Mouse (Mus musculus): Measurements from ENCODE around the gene Rpl18. TPM values are rescaled to one million over a fixed set of nuclear protein-coding genes. Genes with fewer than 3 reads are reported as not detected.

Rpl18 gene
- total RNA-seq, 1 experiment: 3,487 TPM

DNA sequence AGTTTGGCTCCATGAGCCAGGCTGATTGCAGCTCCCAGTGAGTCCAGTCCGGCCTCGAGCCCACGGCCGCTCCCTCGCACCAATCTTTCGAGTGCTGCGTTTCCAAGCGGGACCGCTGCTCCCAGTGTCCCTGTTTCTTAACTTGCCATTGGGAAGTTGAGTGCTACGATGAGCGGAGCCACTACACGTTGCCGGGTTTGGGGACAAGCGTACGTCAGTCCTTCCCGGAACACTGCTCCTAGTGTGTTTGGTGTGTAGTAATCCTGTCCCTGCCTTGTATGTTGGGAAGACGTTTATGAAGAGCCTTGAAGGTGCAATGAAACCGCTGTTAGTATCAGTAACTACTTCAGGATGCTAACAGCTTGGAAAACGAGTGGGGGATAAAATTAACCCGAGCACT, 3.1 kb downstream of the Rpl18 start:
- no peak for DNase-seq (ENCODE audit: low read depth, low spot score)
- TF ChIP-seq ZC3H11A (IDR thresholded peaks at IDR 0.05; ENCODE audit: borderline replicate concordance, low read depth, low read length) (no peak), ZNF384 (IDR thresholded peaks at IDR 0.05; ENCODE audit: low read depth, low read length) (no peak), HCFC1 (IDR thresholded peaks at IDR 0.05; ENCODE audit: borderline replicate concordance, insufficient read depth, low read length) (no peak), MAFK (IDR thresholded peaks at IDR 0.05; ENCODE audit: insufficient read depth, low read depth, low read length) (no peak), CHD2 (IDR thresholded peaks at IDR 0.05; ENCODE audit: low read depth, low read length) (no peak)
- Histone ChIP-seq H3K36me3 (ENCODE audit: control insufficient read depth, insufficient read depth, low read length, poor library complexity, severe bottlenecking) (peaks cover 52% of the 10 kb centered on the region), H3K9me3 (ENCODE audit: control insufficient read depth, insufficient read depth, low read depth, low read length) (no peaks in the 10 kb centered on the region), H3K4me1 (ENCODE audit: control insufficient read depth in 2 of 2, insufficient read depth in 2 of 2, low read length in 2 of 2, poor library complexity in 1 of 2) (peaks cover 0 to 13% of the 10 kb centered on the region in 2 experiments; a peak in 1 of 4 replicates), H3K27ac (ENCODE audit: insufficient read depth, low read depth, low read length, poor library complexity, severe bottlenecking) (peak overlapping the region; percentile 81), H3K9ac (ENCODE audit: insufficient read depth, low read depth, low read length, poor library complexity, severe bottlenecking) (peak overlapping the region; percentile 98), H3K4me3 (ENCODE audit: insufficient read depth in 1 of 2, low read depth in 1 of 2, low read length in 2 of 2, poor library complexity in 1 of 2, severe bottlenecking in 1 of 2) (peak overlapping the region; percentile 88 to 93)
- in situ Hi-C loops (cut with MboI; ENCODE audit: low sequenced_read_pairs in 2 of 2, unreplicated experiment in 2 of 2): no loop called here

DNA sequence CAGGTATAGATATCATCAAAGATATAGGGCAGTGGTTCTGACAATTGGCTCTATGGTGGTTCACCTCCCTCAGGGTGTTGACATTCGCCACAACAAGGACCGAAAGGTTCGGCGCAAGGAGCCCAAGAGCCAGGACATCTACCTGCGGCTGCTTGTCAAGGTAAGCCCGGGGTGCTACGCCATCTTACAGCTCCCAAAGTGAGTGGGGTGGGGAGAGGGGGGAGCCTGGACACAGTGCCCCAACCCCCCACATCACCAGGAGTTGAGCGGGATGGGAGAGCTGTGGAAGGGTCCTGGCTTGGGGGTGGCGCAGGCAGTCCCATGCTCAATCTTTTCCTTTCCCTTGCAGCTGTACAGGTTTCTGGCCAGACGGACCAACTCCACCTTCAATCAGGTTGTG, 3.9 kb downstream of the Rpl18 start:
- in situ Hi-C loops (cut with MboI; ENCODE audit: low sequenced_read_pairs in 2 of 2, unreplicated experiment in 2 of 2): no loop called here
- H3K36me3 ChIP-seq (ENCODE audit: control insufficient read depth, insufficient read depth, low read length, poor library complexity, severe bottlenecking): peaks cover 55% of the 10 kb centered on the region
- H3K27ac ChIP-seq (ENCODE audit: insufficient read depth, low read depth, low read length, poor library complexity, severe bottlenecking): no peak overlapping the region
- peaks cover 0 to 11% of the 10 kb centered on the region in 2 experiments; a peak in 1 of 4 replicates for H3K4me1 ChIP-seq (ENCODE audit: control insufficient read depth in 2 of 2, insufficient read depth in 2 of 2, low read length in 2 of 2, poor library complexity in 1 of 2)
- no peak for TF ChIP-seq ZNF384 (IDR thresholded peaks at IDR 0.05; ENCODE audit: low read depth, low read length)
- no peak for TF ChIP-seq CHD2 (IDR thresholded peaks at IDR 0.05; ENCODE audit: low read depth, low read length)
- no peak for TF ChIP-seq HCFC1 (IDR thresholded peaks at IDR 0.05; ENCODE audit: borderline replicate concordance, insufficient read depth, low read length)
- TF ChIP-seq MAFK (IDR thresholded peaks at IDR 0.05; ENCODE audit: insufficient read depth, low read depth, low read length): no peak
- no peak for TF ChIP-seq ZC3H11A (IDR thresholded peaks at IDR 0.05; ENCODE audit: borderline replicate concordance, low read depth, low read length)
- no peak for DNase-seq (ENCODE audit: low read depth, low spot score)
- peak overlapping the region; percentile 98 for H3K9ac ChIP-seq (ENCODE audit: insufficient read depth, low read depth, low read length, poor library complexity, severe bottlenecking)
- no peaks in the 10 kb centered on the region for H3K9me3 ChIP-seq (ENCODE audit: control insufficient read depth, insufficient read depth, low read depth, low read length)
- H3K4me3 ChIP-seq (ENCODE audit: insufficient read depth in 1 of 2, low read depth in 1 of 2, low read length in 2 of 2, poor library complexity in 1 of 2, severe bottlenecking in 1 of 2): peak overlapping the region; percentile 88 to 93

DNA sequence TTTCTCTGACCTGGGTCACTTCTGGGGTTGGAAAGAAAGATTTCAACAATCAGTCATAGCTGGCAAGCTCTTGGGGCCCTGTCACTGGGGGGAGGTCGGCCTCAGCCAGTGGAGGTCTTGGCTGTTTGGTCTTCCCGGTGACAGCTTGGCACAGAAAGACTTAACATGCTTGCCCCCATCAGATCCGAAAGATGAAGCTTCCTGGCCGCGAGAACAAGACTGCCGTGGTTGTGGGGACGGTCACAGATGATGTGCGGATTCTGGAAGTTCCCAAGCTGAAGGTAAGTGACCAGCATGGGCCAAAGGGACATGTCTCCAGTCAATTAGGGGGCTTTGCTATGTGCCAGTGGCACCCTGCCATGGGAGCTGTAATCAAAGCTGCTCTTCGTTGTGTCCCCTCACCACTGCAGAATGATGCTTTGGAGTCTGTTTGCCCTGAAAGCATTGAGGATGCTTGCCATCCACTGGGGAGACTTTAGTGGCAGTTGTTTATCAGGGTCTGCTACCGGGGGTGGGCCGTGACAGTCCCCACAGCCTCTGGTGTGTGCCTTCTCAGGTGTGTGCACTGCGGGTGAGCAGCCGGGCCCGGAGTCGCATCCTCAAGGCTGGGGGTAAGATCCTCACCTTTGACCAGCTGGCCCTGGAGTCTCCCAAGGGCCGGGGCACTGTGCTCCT, 4.6 kb downstream of the Rpl18 start:
- Histone ChIP-seq H3K4me1 (ENCODE audit: control insufficient read depth in 2 of 2, insufficient read depth in 2 of 2, low read length in 2 of 2, poor library complexity in 1 of 2) (peaks cover 0 to 8% of the 10 kb centered on the region in 2 experiments; a peak in 1 of 4 replicates), H3K36me3 (ENCODE audit: control insufficient read depth, insufficient read depth, low read length, poor library complexity, severe bottlenecking) (peaks cover 58% of the 10 kb centered on the region), H3K9me3 (ENCODE audit: control insufficient read depth, insufficient read depth, low read depth, low read length) (no peaks in the 10 kb centered on the region), H3K27ac (ENCODE audit: insufficient read depth, low read depth, low read length, poor library complexity, severe bottlenecking) (no peak overlapping the region), H3K4me3 (ENCODE audit: insufficient read depth in 1 of 2, low read depth in 1 of 2, low read length in 2 of 2, poor library complexity in 1 of 2, severe bottlenecking in 1 of 2) (peak overlapping the region; percentile 88 to 93; a peak in 3 of 4 replicates), H3K9ac (ENCODE audit: insufficient read depth, low read depth, low read length, poor library complexity, severe bottlenecking) (peak overlapping the region; percentile 98)
- in situ Hi-C loops (cut with MboI; ENCODE audit: low sequenced_read_pairs in 2 of 2, unreplicated experiment in 2 of 2): no loop called here
- TF ChIP-seq MAFK (IDR thresholded peaks at IDR 0.05; ENCODE audit: insufficient read depth, low read depth, low read length): no peak
- TF ChIP-seq ZNF384 (IDR thresholded peaks at IDR 0.05; ENCODE audit: low read depth, low read length): no peak
- TF ChIP-seq CHD2 (IDR thresholded peaks at IDR 0.05; ENCODE audit: low read depth, low read length): no peak
- no peak for DNase-seq (ENCODE audit: low read depth, low spot score)

DNA sequence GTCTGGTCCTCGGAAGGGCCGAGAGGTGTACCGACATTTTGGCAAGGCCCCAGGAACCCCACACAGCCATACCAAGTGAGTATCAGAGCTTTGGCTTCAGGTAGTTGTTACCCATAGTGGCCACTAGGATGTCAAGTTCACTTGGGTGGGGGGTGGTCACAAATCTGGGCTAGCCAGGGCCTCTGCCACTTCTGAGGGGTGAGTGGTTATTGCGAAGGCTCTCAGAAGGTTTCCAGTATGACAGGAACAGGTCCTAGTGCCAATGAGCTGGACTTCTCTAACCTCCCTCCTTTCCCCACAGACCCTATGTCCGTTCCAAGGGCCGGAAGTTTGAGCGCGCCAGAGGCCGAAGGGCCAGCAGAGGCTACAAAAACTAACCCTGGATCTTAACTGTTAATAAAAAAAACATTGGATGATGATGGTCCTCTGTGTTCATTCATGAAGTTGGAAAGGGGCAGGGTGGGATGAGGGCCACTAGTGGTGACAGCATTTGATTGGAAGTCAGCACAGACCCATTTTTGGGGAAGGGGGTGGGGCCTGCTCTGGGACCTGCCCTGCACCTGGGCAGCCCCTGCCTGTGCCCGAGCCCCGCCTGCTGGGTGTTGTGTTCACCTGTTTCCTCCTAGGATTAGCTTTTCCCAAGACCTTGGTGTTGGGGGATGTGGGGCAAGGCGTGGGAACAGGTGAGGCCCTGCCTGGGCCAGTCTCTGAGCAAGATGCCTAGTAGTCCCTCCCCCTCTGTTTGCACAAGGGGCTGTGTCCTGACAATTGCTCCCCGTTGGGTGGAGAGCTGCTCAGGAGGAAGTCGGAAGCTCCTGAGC, 5.4 kb downstream of the Rpl18 start, which contains the start of gene Fam83e:
Gene Fam83e (plus strand): TSS at position 800 of the 821 bp plus-strand sequence.
- H3K36me3 ChIP-seq (ENCODE audit: control insufficient read depth, insufficient read depth, low read length, poor library complexity, severe bottlenecking): peaks cover 64% of the 10 kb centered on the region
- in situ Hi-C loops (cut with MboI; ENCODE audit: low sequenced_read_pairs in 2 of 2, unreplicated experiment in 2 of 2): no loop called here
- peaks cover 0 to 10% of the 10 kb centered on the region in 2 experiments; a peak in 1 of 4 replicates for H3K4me1 ChIP-seq (ENCODE audit: control insufficient read depth in 2 of 2, insufficient read depth in 2 of 2, low read length in 2 of 2, poor library complexity in 1 of 2)
- peak within 1 kb of the TSS; percentile 98 for H3K9ac ChIP-seq (ENCODE audit: insufficient read depth, low read depth, low read length, poor library complexity, severe bottlenecking)
- TF ChIP-seq ZNF384 (IDR thresholded peaks at IDR 0.05; ENCODE audit: low read depth, low read length): no peak
- peak; percentile 52; the same call in 1 of the 2 replicates for TF ChIP-seq CHD2 (IDR thresholded peaks at IDR 0.05; ENCODE audit: low read depth, low read length)
- no peak for TF ChIP-seq MAFK (IDR thresholded peaks at IDR 0.05; ENCODE audit: insufficient read depth, low read depth, low read length)
- no peaks in the 10 kb centered on the region for H3K9me3 ChIP-seq (ENCODE audit: control insufficient read depth, insufficient read depth, low read depth, low read length)
- no peak for DNase-seq (ENCODE audit: low read depth, low spot score)
- H3K4me3 ChIP-seq (ENCODE audit: insufficient read depth in 1 of 2, low read depth in 1 of 2, low read length in 2 of 2, poor library complexity in 1 of 2, severe bottlenecking in 1 of 2): peak within 1 kb of the TSS; percentile 88 to 93; a peak in 2 of 4 replicates
- no peak within 1 kb of the TSS for H3K27ac ChIP-seq (ENCODE audit: insufficient read depth, low read depth, low read length, poor library complexity, severe bottlenecking)
